Mouse (Mus musculus) brain, embryonic 14.5 days (tissue): ENCODE data around the gene Garem2.

ENCODE experiments used
- CTCF ChIP-seq: fragments of 200-500 bp; IDR thresholded peaks from 2 replicates; pipeline ENCODE4 v1.5.1; 2012; ENCODE audit warnings: inconsistent platforms, mild to moderate bottlenecking, moderate library complexity, borderline replicate concordance; ENCODE audit not compliant: insufficient read depth, insufficient read length; ENCODE audit errors: extremely low read depth
- POLR2A ChIP-seq: fragments of 200-500 bp; IDR thresholded peaks from 2 replicates; pipeline ENCODE4 v1.6.1; 2012; ENCODE audit warnings: mild to moderate bottlenecking, inconsistent platforms, borderline replicate concordance; ENCODE audit not compliant: poor library complexity, insufficient read depth, insufficient read length, severe bottlenecking; ENCODE audit errors: extremely low read depth

DNA sequence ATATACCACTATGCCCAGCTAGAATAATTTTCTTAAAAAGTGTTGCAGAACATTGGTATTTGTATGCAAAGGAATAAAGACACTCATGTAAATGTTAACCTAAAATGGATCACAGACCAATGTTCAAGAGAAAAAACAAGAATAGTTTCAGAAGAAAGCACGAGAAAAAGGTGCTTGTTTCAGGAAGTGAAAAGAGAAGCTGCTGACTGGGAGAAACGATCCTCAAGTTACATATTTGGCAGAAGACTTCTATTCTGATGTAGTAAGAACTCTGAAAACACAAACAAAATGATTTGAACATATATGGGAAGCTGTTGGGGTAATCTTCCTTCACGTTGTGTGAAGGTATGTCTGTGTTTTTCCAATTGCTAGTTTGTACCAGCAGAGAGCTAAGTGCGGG, 33.2 kb downstream of the Garem2 start:
- TF ChIP-seq CTCF (no peak), POLR2A (no peak)
